Mouse (Mus musculus): ENCODE measurements at regions not wholly inside any gene's neighbourhood (a gene's known extent, or its start where the extent isn't known, plus 50 kb on each side); places are given as distances from the start of the nearest gene placed in this dataset.
"Not testable (repeated sequence)": the region's sequence is repeated elsewhere in the genome, so short reads cannot be mapped to it uniquely, and the experiment has no call there.

GRCm38 (mm10) chr11:42928916-42929315 is 106.6 kb upstream of the Gm9972 start:
- H3K4me2 ChIP-seq (ENCODE audit: low read depth, low read length), result no peak overlapping the region
- no peaks in the 10 kb centered on the region for H3K36me3 ChIP-seq (ENCODE audit: control insufficient read depth, insufficient read depth, low read length)
- H3K27ac ChIP-seq (replicated peaks; ENCODE audit: low read depth, low read length), result no peak overlapping the region
- H3K4me3 ChIP-seq (ENCODE audit: low read depth, low read length), result no peak overlapping the region
- ATAC-seq (ENCODE audit: low read depth) (no peak), DNase-seq (ENCODE audit: low spot score) (no peak)
- no peaks in the 10 kb centered on the region for H3K9me3 ChIP-seq (ENCODE audit: control insufficient read depth, low read length)
- H3K9ac ChIP-seq (ENCODE audit: low read depth, low read length), result no peak overlapping the region
- no peaks in the 10 kb centered on the region for H3K4me1 ChIP-seq (ENCODE audit: control insufficient read depth, insufficient read depth, low read length)
- no peaks in the 10 kb centered on the region for H3K27me3 ChIP-seq (replicated peaks; ENCODE audit: control insufficient read depth, insufficient read depth, low read length)
- WGBS, result 68% methylated on average over 3 of the region's 3 CpGs

- not testable (repeated sequence) for H3K4me2 ChIP-seq (ENCODE audit: low read depth, low read length); H3K36me3 ChIP-seq (ENCODE audit: control insufficient read depth, insufficient read depth, low read length); H3K27me3 ChIP-seq (replicated peaks; ENCODE audit: control insufficient read depth, insufficient read depth, low read length); H3K4me3 ChIP-seq (ENCODE audit: low read depth, low read length); H3K9ac ChIP-seq (ENCODE audit: low read depth, low read length); H3K4me1 ChIP-seq (ENCODE audit: control insufficient read depth, insufficient read depth, low read length); H3K9me3 ChIP-seq (ENCODE audit: control insufficient read depth, low read length); H3K27ac ChIP-seq (replicated peaks; ENCODE audit: low read depth, low read length)
- 74% methylated on average over 4 of the region's 4 CpGs for WGBS
- ATAC-seq (ENCODE audit: low read depth) (peak; percentile 97), DNase-seq (ENCODE audit: low spot score) (peak; percentile 89)
These were observed 96.3 kb upstream of the Gm9972 start for GRCm38 (mm10) chr11:42939271-42939670.

- Histone ChIP-seq H3K9ac (ENCODE audit: low read depth, low read length) (no peak overlapping the region), H3K9me3 (ENCODE audit: control insufficient read depth, low read length) (no peaks in the 10 kb centered on the region), H3K36me3 (ENCODE audit: control insufficient read depth, insufficient read depth, low read length) (no peaks in the 10 kb centered on the region), H3K4me3 (ENCODE audit: low read depth, low read length) (no peak overlapping the region), H3K27ac (replicated peaks; ENCODE audit: low read depth, low read length) (no peak overlapping the region), H3K4me2 (ENCODE audit: low read depth, low read length) (no peak overlapping the region), H3K4me1 (ENCODE audit: control insufficient read depth, insufficient read depth, low read length) (no peaks in the 10 kb centered on the region), H3K27me3 (replicated peaks; ENCODE audit: control insufficient read depth, insufficient read depth, low read length) (no peaks in the 10 kb centered on the region)
- WGBS, result 82% methylated on average over 3 of the region's 3 CpGs
- ATAC-seq (ENCODE audit: low read depth), result no peak
- DNase-seq (ENCODE audit: low spot score), result no peak
These were observed 94.0 kb upstream of the Gm9972 start for GRCm38 (mm10) chr11:42941561-42941960.

- no peaks in the 10 kb centered on the region for H3K36me3 ChIP-seq (ENCODE audit: control insufficient read depth, insufficient read depth, low read length)
- no peak overlapping the region for H3K27ac ChIP-seq (replicated peaks; ENCODE audit: low read depth, low read length)
- H3K27me3 ChIP-seq (replicated peaks; ENCODE audit: control insufficient read depth, insufficient read depth, low read length), result no peaks in the 10 kb centered on the region
- no peak overlapping the region for H3K9ac ChIP-seq (ENCODE audit: low read depth, low read length)
- H3K4me1 ChIP-seq (ENCODE audit: control insufficient read depth, insufficient read depth, low read length), result no peaks in the 10 kb centered on the region
- WGBS, result 79% methylated on average over 3 of the region's 3 CpGs
- no peak for ATAC-seq (ENCODE audit: low read depth)
- H3K9me3 ChIP-seq (ENCODE audit: control insufficient read depth, low read length), result no peaks in the 10 kb centered on the region
- H3K4me2 ChIP-seq (ENCODE audit: low read depth, low read length), result no peak overlapping the region
- DNase-seq (ENCODE audit: low spot score), result no peak
- no peak overlapping the region for H3K4me3 ChIP-seq (ENCODE audit: low read depth, low read length)
These were observed 93.3 kb upstream of the Gm9972 start for GRCm38 (mm10) chr11:42942284-42942683.

GRCm38 (mm10) chr11:42944573-42944972 is 91.0 kb upstream of the Gm9972 start:
- Histone ChIP-seq H3K4me1 (ENCODE audit: control insufficient read depth, insufficient read depth, low read length) (no peaks in the 10 kb centered on the region), H3K9ac (ENCODE audit: low read depth, low read length) (no peak overlapping the region), H3K4me2 (ENCODE audit: low read depth, low read length) (no peak overlapping the region), H3K27ac (replicated peaks; ENCODE audit: low read depth, low read length) (no peak overlapping the region), H3K36me3 (ENCODE audit: control insufficient read depth, insufficient read depth, low read length) (no peaks in the 10 kb centered on the region), H3K4me3 (ENCODE audit: low read depth, low read length) (no peak overlapping the region), H3K27me3 (replicated peaks; ENCODE audit: control insufficient read depth, insufficient read depth, low read length) (no peaks in the 10 kb centered on the region), H3K9me3 (ENCODE audit: control insufficient read depth, low read length) (no peaks in the 10 kb centered on the region)
- ATAC-seq (ENCODE audit: low read depth) (no peak), DNase-seq (ENCODE audit: low spot score) (peak; percentile 47)
- 72% methylated on average over 3 of the region's 3 CpGs for WGBS

GRCm38 (mm10) chr11:42949823-42950222 is 85.7 kb upstream of the Gm9972 start:
- no peak for ATAC-seq (ENCODE audit: low read depth)
- H3K4me2 ChIP-seq (ENCODE audit: low read depth, low read length), result no peak overlapping the region
- H3K4me3 ChIP-seq (ENCODE audit: low read depth, low read length), result no peak overlapping the region
- no peaks in the 10 kb centered on the region for H3K4me1 ChIP-seq (ENCODE audit: control insufficient read depth, insufficient read depth, low read length)
- H3K27ac ChIP-seq (replicated peaks; ENCODE audit: low read depth, low read length), result no peak overlapping the region
- H3K36me3 ChIP-seq (ENCODE audit: control insufficient read depth, insufficient read depth, low read length), result no peaks in the 10 kb centered on the region
- H3K9me3 ChIP-seq (ENCODE audit: control insufficient read depth, low read length), result no peaks in the 10 kb centered on the region
- 89% methylated on average over 1 of the region's 1 CpGs for WGBS
- no peak overlapping the region for H3K9ac ChIP-seq (ENCODE audit: low read depth, low read length)
- no peak for DNase-seq (ENCODE audit: low spot score)
- no peaks in the 10 kb centered on the region for H3K27me3 ChIP-seq (replicated peaks; ENCODE audit: control insufficient read depth, insufficient read depth, low read length)

- Histone ChIP-seq H3K4me3 (ENCODE audit: low read depth, low read length) (no peak overlapping the region), H3K4me1 (ENCODE audit: control insufficient read depth, insufficient read depth, low read length) (no peaks in the 10 kb centered on the region), H3K9ac (ENCODE audit: low read depth, low read length) (no peak overlapping the region), H3K27me3 (replicated peaks; ENCODE audit: control insufficient read depth, insufficient read depth, low read length) (no peaks in the 10 kb centered on the region), H3K9me3 (ENCODE audit: control insufficient read depth, low read length) (no peaks in the 10 kb centered on the region), H3K27ac (replicated peaks; ENCODE audit: low read depth, low read length) (no peak overlapping the region), H3K4me2 (ENCODE audit: low read depth, low read length) (no peak overlapping the region), H3K36me3 (ENCODE audit: control insufficient read depth, insufficient read depth, low read length) (no peaks in the 10 kb centered on the region)
- no peak for ATAC-seq (ENCODE audit: low read depth)
- DNase-seq (ENCODE audit: low spot score), result no peak
- WGBS, result 84% methylated on average over 5 of the region's 5 CpGs
These were observed 81.4 kb upstream of the Gm9972 start for GRCm38 (mm10) chr11:42954169-42954568.

GRCm38 (mm10) chr11:42965732-42966131 is 69.8 kb upstream of the Gm9972 start:
- Histone ChIP-seq H3K4me3 (ENCODE audit: low read depth, low read length) (no peak overlapping the region), H3K4me1 (ENCODE audit: control insufficient read depth, insufficient read depth, low read length) (no peaks in the 10 kb centered on the region), H3K36me3 (ENCODE audit: control insufficient read depth, insufficient read depth, low read length) (no peaks in the 10 kb centered on the region), H3K9ac (ENCODE audit: low read depth, low read length) (no peak overlapping the region), H3K4me2 (ENCODE audit: low read depth, low read length) (no peak overlapping the region), H3K27me3 (replicated peaks; ENCODE audit: control insufficient read depth, insufficient read depth, low read length) (no peaks in the 10 kb centered on the region), H3K27ac (replicated peaks; ENCODE audit: low read depth, low read length) (no peak overlapping the region), H3K9me3 (ENCODE audit: control insufficient read depth, low read length) (no peaks in the 10 kb centered on the region)
- WGBS, result 56% methylated on average over 1 of the region's 1 CpGs
- DNase-seq (ENCODE audit: low spot score) (no peak), ATAC-seq (ENCODE audit: low read depth) (no peak)

GRCm38 (mm10) chr11:42978245-42978644 is 57.3 kb upstream of the Gm9972 start:
- no peaks in the 10 kb centered on the region for H3K9me3 ChIP-seq (ENCODE audit: control insufficient read depth, low read length)
- H3K4me3 ChIP-seq (ENCODE audit: low read depth, low read length), result no peak overlapping the region
- no peaks in the 10 kb centered on the region for H3K27me3 ChIP-seq (replicated peaks; ENCODE audit: control insufficient read depth, insufficient read depth, low read length)
- DNase-seq (ENCODE audit: low spot score), result no peak
- ATAC-seq (ENCODE audit: low read depth), result no peak
- H3K4me2 ChIP-seq (ENCODE audit: low read depth, low read length), result no peak overlapping the region
- no peak overlapping the region for H3K9ac ChIP-seq (ENCODE audit: low read depth, low read length)
- 57% methylated on average over 2 of the region's 2 CpGs for WGBS
- H3K27ac ChIP-seq (replicated peaks; ENCODE audit: low read depth, low read length), result no peak overlapping the region
- H3K4me1 ChIP-seq (ENCODE audit: control insufficient read depth, insufficient read depth, low read length), result no peaks in the 10 kb centered on the region
- no peaks in the 10 kb centered on the region for H3K36me3 ChIP-seq (ENCODE audit: control insufficient read depth, insufficient read depth, low read length)

Data from embryonic facial prominence, embryonic 14.5 days (tissue).